Mouse (Mus musculus): ENCODE results near the gene Dgkd.

Gene Dgkd

GRCm38 (mm10) chr1:87935095-87935494 is 82.0 kb downstream of the Dgkd start:
- DNase-seq (ENCODE audit: low spot score in 2 of 2): no peak

DNA sequence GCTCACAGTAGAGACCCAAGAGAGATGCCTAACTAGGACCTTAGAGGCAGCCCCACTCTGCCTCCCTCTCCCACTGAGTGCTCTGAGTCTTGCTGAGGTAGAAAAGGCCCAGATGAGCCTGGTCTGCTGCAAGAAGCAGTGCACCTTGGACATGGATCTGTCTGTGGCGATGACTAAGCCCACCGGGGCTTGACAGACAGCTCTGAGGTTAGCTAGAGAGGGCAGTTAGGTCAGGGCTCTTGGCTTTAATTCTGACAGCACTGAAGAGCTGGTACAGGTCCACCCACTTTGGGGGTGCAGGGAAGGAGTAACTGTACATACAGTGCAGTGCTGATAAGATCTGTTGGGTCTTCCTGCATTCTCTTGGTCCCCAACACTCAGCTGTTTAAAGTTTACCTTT is 82.5 kb downstream of the Dgkd start:
- DNase-seq (ENCODE audit: low spot score in 2 of 2): no peak

- DNase-seq (ENCODE audit: low spot score in 2 of 2): no peak
Observed at GRCm38 (mm10) chr1:87936075-87936474, 83.0 kb downstream of the Dgkd start.

- no peak for DNase-seq (ENCODE audit: low spot score in 2 of 2)
Observed at GRCm38 (mm10) chr1:87936516-87936915, 83.4 kb downstream of the Dgkd start.

- no peak for DNase-seq (ENCODE audit: low spot score in 2 of 2)
Observed at GRCm38 (mm10) chr1:87941765-87942164, 88.7 kb downstream of the Dgkd start.

GRCm38 (mm10) chr1:87947681-87948091 is 94.6 kb downstream of the Dgkd start:
- DNase-seq (ENCODE audit: low spot score in 2 of 2): no peak

- no peak for DNase-seq (ENCODE audit: low spot score in 2 of 2)
Observed at GRCm38 (mm10) chr1:87951641-87952040, 98.6 kb downstream of the Dgkd start.

DNA sequence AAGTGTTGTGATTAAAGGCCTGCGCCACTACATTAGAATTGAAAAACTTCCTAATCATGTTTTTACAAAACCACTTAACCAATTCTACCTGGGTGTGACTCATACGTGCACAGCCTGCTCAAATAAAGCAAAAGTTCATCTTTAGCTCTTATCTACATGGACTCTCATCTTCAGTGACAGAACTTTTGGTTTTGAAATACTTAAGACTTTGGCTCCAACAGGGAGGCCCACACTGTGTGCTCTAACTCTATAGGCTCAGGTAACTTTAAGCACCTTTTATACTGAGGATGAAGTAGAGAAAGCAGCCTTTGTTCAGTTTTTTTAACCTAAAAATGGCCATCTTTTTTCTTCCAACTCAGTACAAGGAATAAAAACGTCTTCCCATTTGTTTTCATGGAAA is 100.0 kb downstream of the Dgkd start:
- no peak for DNase-seq (ENCODE audit: low spot score in 2 of 2)

DNA sequence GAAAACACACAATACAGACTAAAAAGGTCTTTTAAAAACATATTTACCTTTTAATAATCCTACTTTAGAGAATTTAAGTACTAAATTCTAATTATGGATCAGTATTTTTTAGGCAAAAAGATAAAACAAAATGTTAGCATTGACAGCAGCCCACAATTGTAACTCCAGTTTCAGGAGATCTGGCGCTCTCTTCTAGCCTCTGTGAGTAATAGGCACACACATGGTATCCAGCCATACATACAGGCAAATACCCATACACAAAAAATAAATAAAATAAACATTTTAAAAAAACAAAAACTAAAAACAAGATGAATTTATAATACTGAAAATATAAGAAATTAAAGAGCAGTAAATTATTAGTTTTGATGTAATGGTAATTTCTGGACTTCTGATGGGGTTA is 105.8 kb downstream of the Dgkd start:
- DNase-seq (ENCODE audit: low spot score in 2 of 2): no peak

GRCm38 (mm10) chr1:87959532-87959931 is 106.4 kb downstream of the Dgkd start:
- DNase-seq (ENCODE audit: low spot score in 2 of 2): no peak

DNA sequence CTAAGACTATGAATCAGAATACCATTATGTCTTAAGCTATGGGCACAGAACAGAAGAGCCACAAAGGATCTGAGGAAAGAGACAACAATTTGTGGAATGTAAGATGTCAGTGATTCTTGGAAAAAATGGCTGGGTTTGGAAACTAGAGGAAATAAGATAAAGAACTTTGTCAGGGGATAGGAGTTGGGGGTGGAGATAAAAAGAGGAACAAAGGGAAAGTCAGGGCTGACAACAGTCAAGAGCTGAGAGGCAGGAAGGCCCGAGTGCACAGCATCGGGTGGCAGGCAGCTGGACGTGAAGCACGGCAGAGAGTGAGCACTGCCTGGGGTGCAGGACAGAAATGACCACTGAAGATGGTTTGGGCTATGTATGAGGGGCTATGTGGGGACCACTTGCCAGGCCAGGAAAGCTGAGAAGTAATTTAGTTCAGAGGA is 106.9 kb downstream of the Dgkd start:
- DNase-seq (ENCODE audit: low spot score in 2 of 2): no peak

DNA sequence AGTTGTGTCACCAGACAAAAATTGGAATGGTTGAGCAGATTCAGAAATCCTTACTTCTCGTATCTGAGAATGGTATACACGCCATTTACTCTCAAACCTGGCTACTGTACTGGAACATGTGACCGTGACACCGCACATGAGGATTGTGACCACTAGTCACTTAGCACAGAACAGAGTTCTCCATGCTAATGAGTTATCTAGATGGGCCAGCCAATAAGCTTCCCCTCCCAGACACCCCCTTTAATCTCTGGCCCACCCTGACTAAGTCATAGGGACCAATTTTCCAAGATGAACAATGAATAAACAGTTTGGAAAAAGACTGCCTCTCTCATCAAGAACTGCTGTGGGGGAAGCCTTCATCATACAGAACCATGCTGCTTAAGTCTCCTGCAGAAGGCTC is 107.7 kb downstream of the Dgkd start:
- no peak for DNase-seq (ENCODE audit: low spot score in 2 of 2)

- peak in 1 of 2 experiments; percentile 61 for DNase-seq (ENCODE audit: low spot score in 2 of 2)
Observed at GRCm38 (mm10) chr1:87961459-87962167, 108.5 kb downstream of the Dgkd start.

GRCm38 (mm10) chr1:87970381-87970780 is 117.3 kb downstream of the Dgkd start:
- DNase-seq (ENCODE audit: low spot score in 2 of 2): no peak

DNA sequence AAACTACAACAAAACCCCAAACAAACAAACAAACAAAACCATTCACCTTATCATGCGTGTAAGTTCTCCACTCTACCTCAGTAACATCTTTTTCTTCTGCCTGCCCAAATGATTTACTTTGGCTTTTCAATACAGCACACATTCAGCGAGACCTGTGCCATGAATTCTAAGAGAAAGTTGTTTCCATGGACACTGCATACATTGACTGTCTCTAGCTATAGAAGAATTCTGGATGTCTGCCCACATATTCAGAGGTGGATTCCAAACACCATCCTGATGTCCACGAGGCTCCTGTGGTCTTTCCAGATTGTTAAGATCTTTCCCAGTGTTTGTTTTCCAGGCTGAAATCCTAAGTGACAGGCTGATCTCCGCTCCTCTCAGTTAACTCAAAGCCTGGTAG is 129.2 kb downstream of the Dgkd start:
- no peak for DNase-seq (ENCODE audit: low spot score in 2 of 2)

- no peak for DNase-seq (ENCODE audit: low spot score in 2 of 2)
Observed at GRCm38 (mm10) chr1:87992716-87993115, 139.6 kb downstream of the Dgkd start.

Data from spleen, postnatal 14 days (tissue).